Mouse (Mus musculus): ENCODE data around the gene Rassf5. TPM values are rescaled to one million over a fixed set of nuclear protein-coding genes. Genes with fewer than 3 reads are reported as not detected.
A peak's percentile ranks its signal among the peaks of the same experiment; 100 is the strongest.

The Rassf5 gene
- polyA plus RNA-seq, 1 experiment from 2014 or later = 1.00 TPM

- Histone ChIP-seq H3K9me3 (ENCODE audit: control insufficient read depth, low read length) (no peaks in the 10 kb centered on the region), H3K4me2 (no peak overlapping the region), H3K4me3 (ENCODE audit: low read depth, low read length) (no peak overlapping the region), H3K27ac (ENCODE audit: low read depth, low read length) (no peak overlapping the region), H3K36me3 (ENCODE audit: control insufficient read depth, insufficient read depth, low read length) (no peaks in the 10 kb centered on the region), H3K4me1 (ENCODE audit: control insufficient read depth, insufficient read depth, low read length) (no peaks in the 10 kb centered on the region; the same call in 1 of the 2 replicates), H3K27me3 (ENCODE audit: control insufficient read depth, insufficient read depth, low read length) (no peaks in the 10 kb centered on the region), H3K9ac (ENCODE audit: low read length) (no peak overlapping the region)
- DNase-seq (ENCODE audit: low spot score, missing footprints) (no peak), ATAC-seq (ENCODE audit: low FRiP score) (no peak)
- 81% methylated on average over 7 of the region's 7 CpGs for WGBS
Observed at GRCm38 (mm10) chr1:131195653-131196052, 49.4 kb downstream of the Rassf5 start.

DNA sequence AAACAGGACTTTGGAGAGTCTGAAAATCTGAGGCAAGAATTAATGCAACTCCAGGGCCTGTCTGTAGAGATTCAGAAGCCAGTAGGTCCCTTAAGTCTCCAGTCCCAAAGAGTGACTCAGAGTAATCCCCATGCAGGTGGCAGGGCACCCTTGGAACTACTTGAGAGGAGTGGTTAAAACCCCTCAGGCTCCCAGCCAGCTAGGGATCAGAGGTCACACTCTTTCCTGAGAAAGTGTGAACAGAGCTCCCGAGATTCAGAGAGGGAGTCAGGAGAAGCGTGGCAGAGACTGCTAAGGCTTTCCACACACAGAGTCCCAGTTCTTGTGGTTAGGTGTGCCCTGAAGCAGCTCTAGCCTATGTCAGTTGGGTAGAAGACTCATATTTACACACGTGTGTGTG is 51.3 kb downstream of the Rassf5 start:
- H3K9ac ChIP-seq (ENCODE audit: low read length) = no peak overlapping the region
- no peaks in the 10 kb centered on the region for H3K36me3 ChIP-seq (ENCODE audit: control insufficient read depth, insufficient read depth, low read length)
- H3K4me2 ChIP-seq = no peak overlapping the region
- no peaks in the 10 kb centered on the region for H3K9me3 ChIP-seq (ENCODE audit: control insufficient read depth, low read length)
- DNase-seq (ENCODE audit: low spot score, missing footprints) (no peak), ATAC-seq (ENCODE audit: low FRiP score) (no peak)
- H3K27me3 ChIP-seq (ENCODE audit: control insufficient read depth, insufficient read depth, low read length) = no peaks in the 10 kb centered on the region
- H3K4me3 ChIP-seq (ENCODE audit: low read depth, low read length) = no peak overlapping the region
- H3K27ac ChIP-seq (ENCODE audit: low read depth, low read length) = no peak overlapping the region
- no peaks in the 10 kb centered on the region; the same call in 1 of the 2 replicates for H3K4me1 ChIP-seq (ENCODE audit: control insufficient read depth, insufficient read depth, low read length)
- 61% methylated on average over 3 of the region's 3 CpGs for WGBS

DNA sequence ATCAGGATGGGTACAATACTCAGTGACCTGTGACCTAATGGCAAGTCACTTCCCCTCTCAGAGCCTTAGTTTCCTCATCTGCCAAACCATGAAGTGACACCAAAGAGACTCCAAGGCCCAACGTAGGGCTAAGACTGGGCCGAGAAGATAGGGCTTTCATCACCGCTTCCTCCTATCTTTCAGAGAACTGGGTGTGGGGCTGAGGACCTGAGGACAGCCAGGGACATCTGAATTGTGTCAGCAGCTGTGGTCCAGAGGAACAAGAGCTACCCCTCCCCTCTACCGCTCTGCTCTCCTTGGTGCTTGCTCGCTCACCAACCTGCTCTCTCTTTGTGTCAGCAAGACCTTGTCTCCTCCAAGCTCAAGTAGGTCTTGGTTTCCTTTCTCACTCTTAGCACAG is 56.4 kb downstream of the Rassf5 start:
- H3K9me3 ChIP-seq (ENCODE audit: control insufficient read depth, low read length) = no peaks in the 10 kb centered on the region
- no peaks in the 10 kb centered on the region for H3K36me3 ChIP-seq (ENCODE audit: control insufficient read depth, insufficient read depth, low read length)
- no peak for ATAC-seq (ENCODE audit: low FRiP score)
- DNase-seq (ENCODE audit: low spot score, missing footprints) = peak; percentile 56
- no peak overlapping the region for H3K4me2 ChIP-seq
- no peaks in the 10 kb centered on the region for H3K4me1 ChIP-seq (ENCODE audit: control insufficient read depth, insufficient read depth, low read length)
- no peaks in the 10 kb centered on the region for H3K27me3 ChIP-seq (ENCODE audit: control insufficient read depth, insufficient read depth, low read length)
- no peak overlapping the region for H3K27ac ChIP-seq (ENCODE audit: low read depth, low read length)
- no peak overlapping the region for H3K9ac ChIP-seq (ENCODE audit: low read length)
- H3K4me3 ChIP-seq (ENCODE audit: low read depth, low read length) = no peak overlapping the region
- 93% methylated on average over 5 of the region's 5 CpGs for WGBS

- no peaks in the 10 kb centered on the region for H3K36me3 ChIP-seq (ENCODE audit: control insufficient read depth, insufficient read depth, low read length)
- DNase-seq (ENCODE audit: low spot score, missing footprints) (peak; percentile 28), ATAC-seq (ENCODE audit: low FRiP score) (no peak)
- no peak overlapping the region for H3K4me2 ChIP-seq
- no peaks in the 10 kb centered on the region for H3K9me3 ChIP-seq (ENCODE audit: control insufficient read depth, low read length)
- no peak overlapping the region for H3K4me3 ChIP-seq (ENCODE audit: low read depth, low read length)
- H3K9ac ChIP-seq (ENCODE audit: low read length) = no peak overlapping the region
- H3K27ac ChIP-seq (ENCODE audit: low read depth, low read length) = no peak overlapping the region
- WGBS = 91% methylated on average over 5 of the region's 5 CpGs
- H3K27me3 ChIP-seq (ENCODE audit: control insufficient read depth, insufficient read depth, low read length) = no peaks in the 10 kb centered on the region
- H3K4me1 ChIP-seq (ENCODE audit: control insufficient read depth, insufficient read depth, low read length) = no peaks in the 10 kb centered on the region
Observed at GRCm38 (mm10) chr1:131187856-131188255, 57.2 kb downstream of the Rassf5 start.

GRCm38 (mm10) chr1:131186995-131187394 is 58.1 kb downstream of the Rassf5 start:
- no peak for ATAC-seq (ENCODE audit: low FRiP score)
- WGBS = 81% methylated on average over 6 of the region's 6 CpGs

DNA sequence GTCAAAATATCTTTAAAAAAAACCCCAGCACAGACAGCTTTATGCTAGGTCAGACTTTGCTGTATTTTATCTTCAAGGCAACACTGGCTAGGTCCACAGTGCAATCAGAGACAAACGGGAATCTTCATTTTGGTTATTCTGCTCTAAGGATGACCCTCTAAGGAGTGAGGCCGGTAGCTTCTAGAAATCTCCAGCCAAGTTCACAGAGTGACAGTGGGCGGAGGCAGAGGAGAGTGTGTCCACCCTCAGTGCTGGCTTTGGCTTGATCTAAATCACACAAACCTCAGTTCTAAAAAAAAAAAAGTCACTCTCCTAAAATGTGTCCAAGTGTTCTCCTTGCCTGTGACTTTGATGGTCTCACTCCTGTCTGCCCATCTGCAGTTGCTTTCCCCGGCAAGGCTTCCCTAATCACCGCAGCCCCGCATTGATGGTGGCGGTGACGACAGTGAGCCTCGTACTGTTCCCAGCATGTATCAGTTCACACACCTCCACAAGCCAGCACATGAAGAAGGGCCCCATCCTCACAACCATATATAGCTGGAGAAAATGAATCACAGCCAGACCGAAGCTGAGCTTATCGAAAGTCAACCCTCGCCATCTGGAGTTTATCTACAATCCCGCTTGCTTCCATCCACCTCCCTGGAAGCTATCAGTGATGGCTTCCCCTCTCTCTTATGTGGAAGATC is 59.1 kb downstream of the Rassf5 start:
- Histone ChIP-seq H3K27ac (ENCODE audit: low read depth, low read length) (no peak overlapping the region), H3K27me3 (ENCODE audit: control insufficient read depth, insufficient read depth, low read length) (no peaks in the 10 kb centered on the region), H3K4me2 (no peak overlapping the region), H3K9ac (ENCODE audit: low read length) (no peak overlapping the region), H3K4me3 (ENCODE audit: low read depth, low read length) (no peak overlapping the region), H3K4me1 (ENCODE audit: control insufficient read depth, insufficient read depth, low read length) (no peaks in the 10 kb centered on the region), H3K9me3 (ENCODE audit: control insufficient read depth, low read length) (no peaks in the 10 kb centered on the region), H3K36me3 (ENCODE audit: control insufficient read depth, insufficient read depth, low read length) (no peaks in the 10 kb centered on the region)
- peak; percentile 66 for DNase-seq (ENCODE audit: low spot score, missing footprints)
- WGBS = 94% methylated on average over 13 of the region's 13 CpGs
- ATAC-seq (ENCODE audit: low FRiP score) = no peak

More at GRCm38 (mm10) chr1:131186995-131187394, 58.1 kb downstream of the Rassf5 start:
- no peaks in the 10 kb centered on the region for H3K36me3 ChIP-seq (ENCODE audit: control insufficient read depth, insufficient read depth, low read length)
- no peak overlapping the region for H3K27ac ChIP-seq (ENCODE audit: low read depth, low read length)
- H3K4me1 ChIP-seq (ENCODE audit: control insufficient read depth, insufficient read depth, low read length) = no peaks in the 10 kb centered on the region
- H3K4me3 ChIP-seq (ENCODE audit: low read depth, low read length) = no peak overlapping the region
- DNase-seq (ENCODE audit: low spot score, missing footprints) = peak; percentile 12
- no peaks in the 10 kb centered on the region for H3K9me3 ChIP-seq (ENCODE audit: control insufficient read depth, low read length)
- no peak overlapping the region for H3K9ac ChIP-seq (ENCODE audit: low read length)
- H3K27me3 ChIP-seq (ENCODE audit: control insufficient read depth, insufficient read depth, low read length) = no peaks in the 10 kb centered on the region
- no peak overlapping the region for H3K4me2 ChIP-seq

- no peak for ATAC-seq (ENCODE audit: low FRiP score)
- no peaks in the 10 kb centered on the region; the same call in 1 of the 2 replicates for H3K36me3 ChIP-seq (ENCODE audit: control insufficient read depth, insufficient read depth, low read length)
- no peak overlapping the region for H3K4me2 ChIP-seq
- H3K9ac ChIP-seq (ENCODE audit: low read length) = no peak overlapping the region
- H3K4me3 ChIP-seq (ENCODE audit: low read depth, low read length) = no peak overlapping the region
- 86% methylated on average over 8 of the region's 8 CpGs for WGBS
- no peaks in the 10 kb centered on the region for H3K4me1 ChIP-seq (ENCODE audit: control insufficient read depth, insufficient read depth, low read length)
- DNase-seq (ENCODE audit: low spot score, missing footprints) = peak; percentile 71
- H3K27me3 ChIP-seq (ENCODE audit: control insufficient read depth, insufficient read depth, low read length) = no peaks in the 10 kb centered on the region
- no peak overlapping the region for H3K27ac ChIP-seq (ENCODE audit: low read depth, low read length)
- no peaks in the 10 kb centered on the region for H3K9me3 ChIP-seq (ENCODE audit: control insufficient read depth, low read length)
Observed at GRCm38 (mm10) chr1:131184956-131185660, 60.0 kb downstream of the Rassf5 start.

DNA sequence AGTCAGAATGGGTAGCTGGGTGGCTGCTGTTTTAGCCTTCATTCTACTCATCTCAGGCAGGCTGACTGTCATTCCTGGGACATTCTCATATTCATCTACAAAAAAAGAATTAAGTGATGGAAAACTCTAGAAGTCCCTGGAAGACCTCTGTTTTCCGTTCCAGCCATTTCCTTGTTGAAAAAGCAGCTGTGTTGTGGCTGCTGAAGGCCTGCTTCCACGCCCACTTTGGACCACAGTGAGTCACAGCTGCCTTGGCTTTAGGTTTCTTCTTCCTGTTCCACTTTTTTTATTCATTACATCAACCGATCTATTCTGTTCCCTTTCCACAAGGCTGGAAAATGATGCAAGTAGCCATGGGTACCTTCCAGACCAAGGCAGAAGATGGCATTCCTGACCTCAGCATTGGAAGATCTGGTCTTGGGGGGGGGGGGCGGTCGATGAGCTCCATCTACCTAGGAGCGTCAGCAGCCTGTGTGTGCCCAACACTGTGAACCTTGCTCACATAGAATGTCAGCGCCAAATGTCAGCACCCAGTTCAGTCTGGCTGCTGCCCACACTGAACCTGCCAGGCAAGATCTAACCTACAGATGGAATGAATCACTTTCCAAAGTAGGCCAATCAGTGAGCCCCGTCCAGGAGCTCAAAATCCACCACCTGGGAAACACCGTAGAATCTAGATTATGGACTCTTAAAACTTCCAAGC is 60.7 kb downstream of the Rassf5 start:
- ATAC-seq (ENCODE audit: low FRiP score) = no peak

DNA sequence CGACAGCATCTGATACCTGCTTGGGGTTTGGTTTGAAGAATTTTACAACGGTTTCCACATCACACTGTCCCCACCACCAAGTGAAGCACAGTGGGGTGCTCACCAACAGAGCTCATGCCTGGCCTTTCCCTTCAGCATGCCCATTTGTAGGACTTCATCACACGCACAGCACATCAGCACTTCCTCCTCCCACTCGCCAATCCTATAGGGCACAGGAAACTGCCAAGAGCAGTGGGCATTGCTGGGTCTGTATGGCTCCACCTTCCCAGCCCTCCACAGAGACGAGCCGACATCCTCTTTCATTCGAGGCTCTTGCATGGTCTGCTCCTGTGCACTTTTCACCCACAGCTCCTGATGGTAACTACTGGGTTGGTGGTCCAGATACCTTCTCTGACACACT is 61.9 kb downstream of the Rassf5 start:
- H3K9me3 ChIP-seq (ENCODE audit: control insufficient read depth, low read length) = no peaks in the 10 kb centered on the region
- no peaks in the 10 kb centered on the region; the same call in 1 of the 2 replicates for H3K36me3 ChIP-seq (ENCODE audit: control insufficient read depth, insufficient read depth, low read length)
- H3K4me1 ChIP-seq (ENCODE audit: control insufficient read depth, insufficient read depth, low read length) = no peaks in the 10 kb centered on the region
- 86% methylated on average over 7 of the region's 7 CpGs for WGBS
- H3K4me2 ChIP-seq = no peak overlapping the region
- no peak overlapping the region for H3K4me3 ChIP-seq (ENCODE audit: low read depth, low read length)
- no peak overlapping the region for H3K27ac ChIP-seq (ENCODE audit: low read depth, low read length)
- H3K27me3 ChIP-seq (ENCODE audit: control insufficient read depth, insufficient read depth, low read length) = no peaks in the 10 kb centered on the region
- no peak for DNase-seq (ENCODE audit: low spot score, missing footprints)
- no peak for ATAC-seq (ENCODE audit: low FRiP score)
- no peak overlapping the region for H3K9ac ChIP-seq (ENCODE audit: low read length)

More for the DNA sequence above, 60.7 kb downstream of the Rassf5 start:
- Histone ChIP-seq H3K36me3 (ENCODE audit: control insufficient read depth, insufficient read depth, low read length) (no peaks in the 10 kb centered on the region; the same call in 1 of the 2 replicates), H3K4me1 (ENCODE audit: control insufficient read depth, insufficient read depth, low read length) (no peaks in the 10 kb centered on the region), H3K27ac (ENCODE audit: low read depth, low read length) (no peak overlapping the region), H3K9me3 (ENCODE audit: control insufficient read depth, low read length) (no peaks in the 10 kb centered on the region), H3K9ac (ENCODE audit: low read length) (no peak overlapping the region), H3K27me3 (ENCODE audit: control insufficient read depth, insufficient read depth, low read length) (no peaks in the 10 kb centered on the region), H3K4me3 (ENCODE audit: low read depth, low read length) (no peak overlapping the region), H3K4me2 (no peak overlapping the region)
- 83% methylated on average over 9 of the region's 9 CpGs for WGBS
- DNase-seq (ENCODE audit: low spot score, missing footprints) = peak; percentile 81

All from midbrain, embryonic 11.5 days (tissue).